Comparison of ENCODE assay signal across 8 mouse cellular contexts in the genomic region with DNA sequence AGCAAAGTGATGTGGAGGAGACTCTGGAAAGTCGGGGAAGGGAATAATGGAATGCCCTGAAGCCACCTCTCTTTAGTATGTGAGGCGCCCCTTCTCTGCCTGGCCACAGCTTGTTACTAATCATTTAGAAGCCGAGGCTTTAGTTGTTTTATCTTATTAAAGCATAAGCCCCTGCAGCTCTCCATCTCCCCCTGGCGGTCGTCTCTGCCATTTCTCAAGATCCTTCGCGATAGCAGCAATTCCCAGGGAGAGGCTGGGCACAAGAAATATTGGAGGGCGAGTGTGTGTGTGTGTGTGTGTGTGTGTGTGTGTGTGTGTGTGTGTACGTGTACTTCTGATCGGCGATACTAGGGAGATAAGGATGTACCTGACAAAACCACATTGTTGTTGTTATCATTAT. TPM values are rescaled to one million over a fixed set of nuclear protein-coding genes. Genes with fewer than 3 reads are reported as not detected.
A peak's percentile ranks its signal among the peaks of the same experiment; 100 is the strongest.
DNase-seq lines count a peak whose midpoint lies in the region; ATAC-seq and TF ChIP-seq lines count a peak whose summit lies in the region.

No protein-coding gene starts in this region.

- peak; percentile 73 for TF ChIP-seq CTCF in kidney, adult 2 months (conservative IDR thresholded peaks at IDR 0.05; ENCODE audit: insufficient read depth, insufficient read length, low read depth, low read length)
- peak; percentile 68; the same call in 1 of the 2 replicates for TF ChIP-seq CTCF in spleen, adult 2 months (IDR thresholded peaks at IDR 0.05; ENCODE audit: extremely low read depth, insufficient read depth, insufficient read length, insufficient replicate concordance)

- peak overlapping the region; percentile 50 for H3K4me2 ChIP-seq in limb, embryonic 11.5 days (ENCODE audit: low read depth, severe bottlenecking)
- peak overlapping the region; percentile 58 for H3K4me2 ChIP-seq in midbrain, embryonic 12.5 days (replicated peaks)

- H3K9ac ChIP-seq in limb, embryonic 11.5 days (ENCODE audit: low read length): no peak overlapping the region
- H3K9ac ChIP-seq in midbrain, embryonic 12.5 days (replicated peaks): no peak overlapping the region

- no peaks in the 10 kb centered on the region for H3K36me3 ChIP-seq in kidney, adult 2 months (ENCODE audit: control insufficient read depth, insufficient read depth, low read length)
- no peaks in the 10 kb centered on the region for H3K36me3 ChIP-seq in limb, embryonic 11.5 days (ENCODE audit: control insufficient read depth, insufficient read depth, low read length)
- no peaks in the 10 kb centered on the region for H3K36me3 ChIP-seq in midbrain, embryonic 12.5 days
- no peaks in the 10 kb centered on the region for H3K36me3 ChIP-seq in spleen, adult 2 months (ENCODE audit: control insufficient read depth, insufficient read depth, low read length)

- H3K4me3 ChIP-seq in kidney, adult 2 months (ENCODE audit: insufficient read depth, low read depth, low read length): peak overlapping the region; percentile 26; the same call in 1 of the 2 replicates
- no peak overlapping the region; the same call in 1 of the 2 replicates for H3K4me3 ChIP-seq in limb, embryonic 11.5 days (ENCODE audit: low read depth, low read length)
- H3K4me3 ChIP-seq in midbrain, embryonic 12.5 days: peak overlapping the region; percentile 39
- H3K4me3 ChIP-seq in spleen, adult 2 months (ENCODE audit: extremely low read depth, insufficient read depth, insufficient read length): peak overlapping the region; percentile 54; the same call in 1 of the 2 replicates

- no peaks in the 10 kb centered on the region; the same call in 1 of the 2 replicates for H3K27me3 ChIP-seq in kidney, adult 2 months (replicated peaks; ENCODE audit: control insufficient read depth, insufficient read depth, low read length)
- H3K27me3 ChIP-seq in limb, embryonic 11.5 days (ENCODE audit: control insufficient read depth, insufficient read depth, low read length): peaks cover 17% of the 10 kb centered on the region
- H3K27me3 ChIP-seq in midbrain, embryonic 12.5 days: peaks cover 52% of the 10 kb centered on the region
- H3K27me3 ChIP-seq in spleen, adult 2 months (ENCODE audit: control insufficient read depth, insufficient read depth, low read length): peaks cover 10% of the 10 kb centered on the region

- no peak for TF ChIP-seq POLR2A in kidney, adult 2 months (IDR thresholded peaks at IDR 0.05; ENCODE audit: low read depth, low read length)
- TF ChIP-seq POLR2A in spleen, adult 2 months (IDR thresholded peaks at IDR 0.05; ENCODE audit: low read depth, low read length): no peak

- no peak overlapping the region for H3K27ac ChIP-seq in kidney, adult 2 months (ENCODE audit: insufficient read depth, low read depth, low read length)
- H3K27ac ChIP-seq in limb, embryonic 11.5 days (replicated peaks; ENCODE audit: low read depth, low read length): no peak overlapping the region
- H3K27ac ChIP-seq in midbrain, embryonic 12.5 days (replicated peaks): no peak overlapping the region
- no peak overlapping the region for H3K27ac ChIP-seq in spleen, adult 2 months (ENCODE audit: insufficient read depth, low read length)

- H3K4me1 ChIP-seq in kidney, adult 2 months (ENCODE audit: control insufficient read depth, insufficient read depth, low read length): peaks cover 9% of the 10 kb centered on the region
- no peaks in the 10 kb centered on the region for H3K4me1 ChIP-seq in limb, embryonic 11.5 days (ENCODE audit: control insufficient read depth, insufficient read depth, low read length)
- H3K4me1 ChIP-seq in midbrain, embryonic 12.5 days: peaks cover 15% of the 10 kb centered on the region; the same call in 1 of the 2 replicates
- H3K4me1 ChIP-seq in spleen, adult 2 months (ENCODE audit: control insufficient read depth, insufficient read depth, insufficient read length): no peaks in the 10 kb centered on the region; the same call in 1 of the 2 replicates

- no peak for ATAC-seq in frontal cortex, adult (ENCODE audit: low TSS enrichment)
- ATAC-seq in limb, embryonic 11.5 days (ENCODE audit: insufficient number of reproducible peaks, low FRiP score, low TSS enrichment, low read depth): no peak
- 0 out of 2 replicates have a peak, but pooled peaks have one; percentile 23 for ATAC-seq in midbrain, embryonic 12.5 days (ENCODE audit: low FRiP score, low read depth)

- DNase-seq in frontal cortex, postnatal 10 days (ENCODE audit: low spot score in 2 of 2): peak; percentile 44 to 70
- peak; percentile 78 for DNase-seq in embryo, embryonic 9.5 days (ENCODE audit: extremely low spot score)
- peak; percentile 84 for DNase-seq in heart, adult 8-10 months (ENCODE audit: low spot score)
- peak; percentile 85 for DNase-seq in kidney, adult 2 months
- DNase-seq in limb, embryonic 11.5 days (ENCODE audit: low spot score): peak; percentile 87
- peak; percentile 19 to 68 for DNase-seq in spleen, adult 2 months (ENCODE audit: low read depth in 1 of 2, low spot score in 2 of 2)

- 6% methylated on average over 11 of the region's 11 CpGs for WGBS in kidney, adult 2 months
- WGBS in limb, embryonic 11.5 days: 3% methylated on average over 11 of the region's 11 CpGs
- 2% methylated on average over 11 of the region's 11 CpGs for WGBS in midbrain, embryonic 12.5 days
- 5% methylated on average over 11 of the region's 11 CpGs for WGBS in spleen, adult 2 months

- no peaks in the 10 kb centered on the region for H3K9me3 ChIP-seq in limb, embryonic 11.5 days (ENCODE audit: control insufficient read depth, low read length)
- no peaks in the 10 kb centered on the region for H3K9me3 ChIP-seq in midbrain, embryonic 12.5 days

RNA-seq across cellular contexts. Expression of a gene that starts 0.7 kb away (rescaled TPM):
- 1 to 10 TPM; 3.3 to 6.3 (median 3.8) TPM for total RNA-seq in heart, adult 8-10 months (2022)
- polyA plus RNA-seq in kidney, adult 2 months (2012; rRNA removed): 1.5 and 1.9 TPM in 2 replicates
- 0.74 and 0.99 TPM in 2 replicates for polyA plus RNA-seq in limb, embryonic 11.5 days (2014; fragmentation: Nextera tagmentation; extraction: Ambion mirVana)
- polyA plus RNA-seq in midbrain, embryonic 12.5 days (2016; fragmentation: Nextera tagmentation; extraction: Ambion mirVana): 2.0 and 2.6 TPM in 2 replicates
- polyA plus RNA-seq in spleen, adult 2 months (2012; rRNA removed): 0.50 and 0.75 TPM in 2 replicates
